Mouse (Mus musculus) cerebellum, postnatal 14 days (tissue): ENCODE results near the gene Sis.

Source experiments
- DNase-seq, 2 experiments: peaks; one replicate each; pipeline ENCODE4 v3.0.0; 2021; ENCODE audit warnings: mixed read lengths in 2 of 2

The Sis gene

GRCm38 (mm10) chr3:72967675-72968074 lies at the start of gene Sis:
Sis (minus strand) TSS chr3:72967863.
- no peak for DNase-seq

- DNase-seq: no peak
Measured at GRCm38 (mm10) chr3:73006045-73006444, 38.4 kb upstream of the Sis start.

- DNase-seq: no peak
Measured at GRCm38 (mm10) chr3:73002933-73003696, 35.5 kb upstream of the Sis start.

- DNase-seq: no peak
Measured at GRCm38 (mm10) chr3:72997517-72997916, 29.9 kb upstream of the Sis start.

GRCm38 (mm10) chr3:72990992-72991391 lies 23.3 kb upstream of the Sis start:
- DNase-seq: no peak

GRCm38 (mm10) chr3:72976602-72977001 lies 8.9 kb upstream of the Sis start:
- peak in 1 of 2 experiments; percentile 1 for DNase-seq

- no peak for DNase-seq
Measured at GRCm38 (mm10) chr3:72918919-72919526, 48.6 kb downstream of the Sis start.

- DNase-seq: no peak
Measured at GRCm38 (mm10) chr3:72882501-72882900, 85.2 kb downstream of the Sis start.

- DNase-seq: no peak
Measured at GRCm38 (mm10) chr3:72868141-72868540, 99.5 kb downstream of the Sis start.

- DNase-seq: no peak
Measured at GRCm38 (mm10) chr3:72858738-72859137, 108.9 kb downstream of the Sis start.

- DNase-seq: no peak
Measured at GRCm38 (mm10) chr3:72855405-72855804, 112.3 kb downstream of the Sis start.

- no peak for DNase-seq
Measured at GRCm38 (mm10) chr3:72840641-72841040, 127.0 kb downstream of the Sis start.
